In the genomic region with DNA sequence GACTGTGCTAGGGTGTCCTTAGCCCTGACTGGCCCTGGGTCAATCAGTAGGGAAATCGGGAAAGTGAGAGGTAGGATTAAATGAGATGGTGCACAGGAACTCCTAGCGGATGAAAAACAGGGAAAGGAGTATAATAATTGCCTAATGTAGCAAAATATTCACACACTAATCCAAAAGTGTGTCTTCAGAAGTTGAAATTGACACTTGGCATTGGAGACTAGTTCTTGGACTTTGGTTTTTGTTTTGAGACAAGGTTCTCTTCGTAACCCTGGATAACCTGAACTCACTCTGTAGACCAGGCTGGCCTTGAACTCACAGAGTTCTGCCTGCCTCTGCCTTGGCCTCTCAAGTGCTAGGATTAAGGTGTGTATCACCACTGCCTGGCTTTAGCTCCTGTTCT, we compare ENCODE assay signal across 33 mouse cellular contexts.
"Had no signal": no experiment of that assay in that cellular context is flagged by ENCODE, and none has a peak within 500 bp of the region (broad histone marks: within the 10 kb centered on the region; RNA-seq: fewer than 3 reads in every experiment).

No protein-coding gene starts in this region.

- H3K4me2 ChIP-seq: heart, embryonic 11.5 days; heart, embryonic 12.5 days; heart, embryonic 13.5 days; heart, embryonic 15.5 days; hindbrain, embryonic 12.5 days; hindbrain, embryonic 13.5 days; hindbrain, embryonic 14.5 days; hindbrain, embryonic 15.5 days; intestine, embryonic 15.5 days had no signal

- H3K9me3 ChIP-seq: heart, embryonic 10.5 days; heart, embryonic 15.5 days; hindbrain, embryonic 13.5 days; hindbrain, embryonic 15.5 days; intestine, embryonic 15.5 days had no signal

- H3K4me3 ChIP-seq: heart, adult 2 months; heart, embryonic 10.5 days; heart, embryonic 12.5 days; heart, embryonic 13.5 days; heart, embryonic 15.5 days; hindbrain, embryonic 10.5 days; hindbrain, embryonic 12.5 days; hindbrain, embryonic 13.5 days; hindbrain, embryonic 15.5 days; intestine, embryonic 15.5 days; layer of hippocampus, adult 2 months; left cerebral cortex, adult 2 months had no signal

- H3K9ac ChIP-seq: heart, embryonic 12.5 days; heart, embryonic 13.5 days; heart, embryonic 15.5 days; hindbrain, embryonic 12.5 days; hindbrain, embryonic 13.5 days; hindbrain, embryonic 14.5 days; hindbrain, embryonic 15.5 days; intestine, embryonic 15.5 days had no signal

- H3K27me3 ChIP-seq: heart, embryonic 12.5 days; heart, embryonic 13.5 days; heart, embryonic 15.5 days; hindbrain, embryonic 12.5 days; hindbrain, embryonic 13.5 days; hindbrain, embryonic 15.5 days; intestine, embryonic 15.5 days had no signal

- ATAC-seq: hindbrain, embryonic 16.5 days; hindbrain, postnatal 0 days; inflammation-experienced regulatory T-cells, adult 6 months; intestine, embryonic 15.5 days; intestine, embryonic 16.5 days; intestine, postnatal 0 days had no signal

- DNase-seq: heart, adult 2 months; heart, postnatal 10 days; heart, postnatal 14 days; heart, postnatal 36 days; heart, postnatal 4 days; kidney, adult 11 months; kidney, adult 18-20 months; kidney, adult 8-10 months; kidney, postnatal 10 days; kidney, postnatal 14 days; kidney, postnatal 36 days; kidney, postnatal 4 days; layer of hippocampus, adult 9-11 months; layer of hippocampus, postnatal 36 days had no signal

- H3K36me3 ChIP-seq: heart, embryonic 12.5 days; heart, embryonic 13.5 days; heart, embryonic 15.5 days; hindbrain, embryonic 12.5 days; hindbrain, embryonic 15.5 days; intestine, embryonic 15.5 days had no signal

- H3K27ac ChIP-seq: heart, adult 2 months; heart, embryonic 10.5 days; heart, embryonic 13.5 days; heart, embryonic 15.5 days; hindbrain, embryonic 10.5 days; hindbrain, embryonic 12.5 days; hindbrain, embryonic 13.5 days; hindbrain, embryonic 14.5 days; hindbrain, embryonic 15.5 days; hindbrain, postnatal 0 days; intestine, embryonic 15.5 days; kidney, postnatal 0 days; layer of hippocampus, adult 2 months; left cerebral cortex, adult 2 months had no signal
